Mouse (Mus musculus) adrenal gland, postnatal 36 days (tissue): ENCODE results near the gene Kank3. TPM values are rescaled to one million over a fixed set of nuclear protein-coding genes. Genes with fewer than 3 reads are reported as not detected.

Experiments
- DNase-seq, 2 experiments: peaks; one replicate each; pipeline ENCODE4 v3.0.0; 2021; ENCODE audit warnings: mixed read lengths in 1 of 2
- total RNA-seq, 2 experiments: library from RNA; stranded (reverse); gene quantifications; 2 replicates each; pipeline ENCODE4 v1.2.3; 2021

Gene Kank3
- total RNA-seq, 2 experiments from 2014 or later: 72.2 to 90.5 TPM

DNA sequence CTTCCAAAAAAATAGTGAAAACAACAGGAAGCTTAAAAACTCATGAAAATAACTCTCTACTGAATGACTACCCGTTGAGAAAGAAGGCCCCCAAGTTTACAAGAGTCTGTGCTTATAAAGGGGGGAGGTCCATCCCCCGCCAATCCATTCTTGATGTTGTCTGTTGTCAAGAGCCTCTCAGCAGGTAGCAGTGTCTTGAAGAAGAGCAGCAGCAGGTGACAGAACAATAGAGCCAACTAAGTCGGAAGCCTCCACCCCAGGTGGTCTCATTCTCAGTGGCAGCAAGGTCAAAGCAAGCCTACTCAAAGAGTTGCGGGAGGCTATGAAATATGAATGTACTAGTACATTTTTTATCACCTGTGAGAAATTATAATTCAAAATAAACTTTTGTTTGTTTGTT lies 47.5 kb downstream of the Kank3 start:
- DNase-seq: no peak

DNA sequence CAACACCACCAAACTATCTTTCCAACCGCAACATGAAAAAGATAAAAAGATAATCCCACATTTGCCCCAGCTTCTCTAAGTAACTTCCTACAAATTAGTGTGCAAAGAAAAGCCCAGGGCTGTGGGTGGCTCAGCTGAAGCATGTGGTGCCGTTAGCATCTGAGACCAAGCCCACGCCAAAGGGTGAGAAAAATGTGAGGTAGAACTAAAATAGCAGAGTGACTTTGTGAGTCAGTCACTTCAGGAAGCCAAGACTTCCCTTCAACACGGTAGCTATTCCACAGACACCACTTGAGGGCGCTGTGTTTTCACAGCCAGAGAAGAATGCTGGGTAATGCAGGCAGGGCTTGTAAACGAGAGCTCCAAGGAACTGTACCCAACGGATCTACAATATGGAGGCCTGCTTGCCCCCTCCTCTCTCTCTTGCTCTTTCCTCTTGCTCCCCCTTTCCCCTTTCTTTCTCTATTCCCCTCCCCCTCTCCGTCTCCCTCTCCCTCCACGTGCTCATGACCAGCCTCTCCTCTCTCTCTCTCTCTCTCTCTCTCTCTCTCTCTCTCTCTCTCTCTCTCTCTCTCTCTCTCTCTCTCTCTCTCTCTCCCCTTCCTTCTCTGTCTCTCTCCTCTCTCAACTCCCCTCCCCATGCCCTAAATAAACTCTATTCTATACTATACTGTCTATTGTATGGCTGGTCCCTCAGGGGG lies 55.2 kb downstream of the Kank3 start:
- DNase-seq: peak; percentile 69 to 74

Other genes with a start within 250 kb of the Kank3 start
- gene Zfp414, start 181.4 kb upstream of the Kank3 start, total RNA-seq: 10 to 100 TPM; 28.9 to 35.3 TPM
- under 1 TPM in 1 of 2 experiments, not detected in 1; 0.56 TPM for gene Pram1, start 172.5 kb upstream of the Kank3 start, total RNA-seq
- gene Hnrnpm, start 123.7 kb upstream of the Kank3 start, total RNA-seq: 100 to 1,000 TPM; 136 to 171 TPM
- 100 to 1,000 TPM in 1 of 2 experiments, 10 to 100 TPM in 1; 92.9 to 119 TPM for gene March2, start 91.8 kb upstream of the Kank3 start, total RNA-seq
- gene Rab11b, start 50.0 kb upstream of the Kank3 start, total RNA-seq: 100 to 1,000 TPM; 231 to 299 TPM
- 100 to 1,000 TPM in 1 of 2 experiments, 10 to 100 TPM in 1; 62.7 to 110 TPM for gene Angptl4, start 28.7 kb upstream of the Kank3 start, total RNA-seq
- gene Rps28, start 14.0 kb downstream of the Kank3 start, total RNA-seq: 1,000 to 10,000 TPM; 1,486 to 1,511 TPM
- gene Ndufa7, start 14.1 kb downstream of the Kank3 start, total RNA-seq: 100 to 1,000 TPM; 432 to 487 TPM
- 10 to 100 TPM; 30.8 to 47.3 TPM for gene Cd320, start 32.6 kb downstream of the Kank3 start, total RNA-seq
- gene Gm7029, start 63.3 kb downstream of the Kank3 start, total RNA-seq: not detected
- gene Kifc1, start 80.1 kb downstream of the Kank3 start, total RNA-seq: 1 to 10 TPM; 3.3 to 4.4 TPM
- gene Platr17, start 94.6 kb downstream of the Kank3 start, total RNA-seq: not detected
- 10 to 100 TPM; 29.2 to 30.2 TPM for gene Daxx, start 98.9 kb downstream of the Kank3 start, total RNA-seq
- 100 to 1,000 TPM; 178 to 181 TPM for gene Tapbp, start 105.4 kb downstream of the Kank3 start, total RNA-seq
- 10 to 100 TPM; 26.5 to 36.1 TPM for gene Zbtb22, start 105.4 kb downstream of the Kank3 start, total RNA-seq
- gene Rgl2, start 119.0 kb downstream of the Kank3 start, total RNA-seq: 10 to 100 TPM; 37.0 to 45.9 TPM
- gene Pfdn6, start 129.8 kb downstream of the Kank3 start, total RNA-seq: 10 to 100 TPM; 89.2 to 90.6 TPM
- 10 to 100 TPM; 34.4 to 34.9 TPM for gene Wdr46, start 130.1 kb downstream of the Kank3 start, total RNA-seq
- 1 to 10 TPM; 4.0 to 6.6 TPM for gene B3galt4, start 141.0 kb downstream of the Kank3 start, total RNA-seq
- gene Vps52, start 145.3 kb downstream of the Kank3 start, total RNA-seq: 10 to 100 TPM; 53.4 to 59.9 TPM
- 100 to 1,000 TPM; 791 to 792 TPM for gene Rps18, start 145.5 kb downstream of the Kank3 start, total RNA-seq
- gene H2-K1, start 189.8 kb downstream of the Kank3 start, total RNA-seq: 100 to 1,000 TPM; 459 to 574 TPM
- 10 to 100 TPM; 43.8 to 48.3 TPM for gene Ring1, start 214.2 kb downstream of the Kank3 start, total RNA-seq
- gene H2-Ke6, start 217.5 kb downstream of the Kank3 start, total RNA-seq: 100 to 1,000 TPM; 243 to 247 TPM
- 100 to 1,000 TPM; 165 to 198 TPM for gene Slc39a7, start 221.2 kb downstream of the Kank3 start, total RNA-seq
- 10 to 100 TPM; 53.5 to 55.7 TPM for gene Rxrb, start 221.3 kb downstream of the Kank3 start, total RNA-seq
- gene Col11a2, start 228.9 kb downstream of the Kank3 start, total RNA-seq: 1 to 10 TPM; 1.2 to 2.2 TPM